Mouse (Mus musculus) kidney, embryonic 15.5 days (tissue): ENCODE measurements around the gene 1700010B08Rik. TPM values are rescaled to one million over a fixed set of nuclear protein-coding genes. Genes with fewer than 3 reads are reported as not detected.

Experiments used
- ATAC-seq: fragments of 200-750 bp; cut with Nextera tagmentation; replicated peaks from 2 replicates; pipeline ENCODE4 v1.8.0; 2017; ENCODE audit warnings: moderate TSS enrichment; ENCODE audit not compliant: low FRiP score
- H3K27ac ChIP-seq: fragments of 300-500 bp; sonication (generic); 2 replicates; pipeline ENCODE4 v1.5.1; 2015; ENCODE audit warnings: mild to moderate bottlenecking, inconsistent platforms
- H3K27me3 ChIP-seq: fragments of 300-500 bp; sonication (generic); 2 replicates; pipeline ENCODE4 v1.6.1; 2015; ENCODE audit warnings: inconsistent platforms
- H3K36me3 ChIP-seq: fragments of 300-500 bp; sonication (generic); 2 replicates; pipeline ENCODE4 v1.6.1; 2015; ENCODE audit warnings: inconsistent platforms
- H3K4me1 ChIP-seq: fragments of 300-500 bp; sonication (generic); 2 replicates; pipeline ENCODE4 v1.6.1; 2015; ENCODE audit warnings: inconsistent platforms
- H3K4me2 ChIP-seq: fragments of 300-500 bp; sonication (generic); 2 replicates; pipeline ENCODE4 v1.6.1; 2015; ENCODE audit warnings: moderate library complexity, mild to moderate bottlenecking, inconsistent platforms
- H3K4me3 ChIP-seq: fragments of 300-500 bp; sonication (generic); replicated peaks from 2 replicates; pipeline ENCODE4 v1.5.1; 2015; ENCODE audit warnings: mild to moderate bottlenecking, inconsistent platforms
- H3K9ac ChIP-seq: fragments of 300-500 bp; sonication (generic); 2 replicates; pipeline ENCODE4 v1.6.1; 2015; ENCODE audit warnings: mild to moderate bottlenecking, inconsistent platforms
- H3K9me3 ChIP-seq: fragments of 300-500 bp; sonication (generic); replicated peaks from 2 replicates; pipeline ENCODE4 v1.6.1; 2016; ENCODE audit warnings: inconsistent platforms
- WGBS: fragments of 180-500 bp; shearing (Covaris S2); methylation state at CpG from one replicate; pipeline ENCODE4 v1.1.7; 2015; ENCODE audit warnings: mixed read lengths; 5-methylcytosine and 5-hydroxymethylcytosine counted together
- polyA plus RNA-seq: library from polyadenylated mRNA; unstranded; fragments of >200 nt; fragmentation: Nextera tagmentation; extraction: Ambion mirVana; gene quantifications from 2 replicates; pipeline ENCODE4 v1.2.1, GENCODE M21; 2015

The 1700010B08Rik gene
- polyA plus RNA-seq, 1 experiment from 2014 or later: not detected

DNA sequence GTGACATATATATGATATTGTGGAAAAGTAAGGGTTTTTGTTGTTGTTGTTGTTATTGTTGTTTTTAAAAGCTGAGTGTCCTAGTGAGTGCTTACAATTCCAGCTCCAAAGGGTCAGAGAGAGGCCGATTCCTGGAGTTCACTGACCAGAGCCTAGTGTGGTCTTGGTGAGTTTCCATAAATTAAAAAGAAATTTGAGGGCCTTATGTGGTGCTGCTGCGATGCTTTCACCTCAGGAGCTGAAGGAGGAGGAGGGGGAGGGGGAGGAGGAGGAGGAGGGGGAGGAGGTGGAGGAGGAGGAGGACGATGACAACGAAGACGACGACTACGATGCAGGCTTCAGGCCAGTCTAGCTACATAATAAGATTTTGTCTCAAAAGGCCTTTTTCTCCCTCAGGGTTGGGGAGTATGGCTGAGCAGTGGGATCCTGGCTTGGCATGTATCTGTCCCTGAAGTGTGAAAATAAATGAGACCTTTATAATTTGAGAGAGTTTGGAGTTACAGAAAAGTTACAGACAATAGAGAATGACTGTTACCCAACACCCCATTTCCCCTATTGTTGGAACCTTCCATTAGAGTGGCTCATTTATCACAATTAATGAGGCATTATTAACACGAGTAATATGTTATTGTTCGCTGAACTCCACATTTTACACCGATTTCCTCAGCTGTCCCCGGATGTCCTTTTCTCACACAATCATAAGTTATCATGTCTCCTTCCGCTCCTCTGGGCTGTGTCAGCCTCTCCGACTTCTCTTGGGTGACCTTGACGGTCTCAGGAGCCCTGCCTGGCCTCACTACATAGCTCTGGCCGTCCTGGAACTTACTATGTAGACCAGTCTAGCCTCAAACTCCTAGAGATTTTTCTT lies 6.0 kb downstream of the 1700010B08Rik start:
- Histone ChIP-seq H3K4me3 (no peak overlapping the region), H3K9ac (no peak overlapping the region), H3K27ac (peak overlapping the region; percentile 29; the same call in 1 of the 2 replicates), H3K4me2 (no peak overlapping the region), H3K9me3 (no peaks in the 10 kb centered on the region), H3K4me1 (peaks cover 22% of the 10 kb centered on the region), H3K36me3 (no peaks in the 10 kb centered on the region), H3K27me3 (no peaks in the 10 kb centered on the region)
- ATAC-seq: peak; percentile 40
- WGBS: 30% methylated on average over 15 of the region's 15 CpGs

DNA sequence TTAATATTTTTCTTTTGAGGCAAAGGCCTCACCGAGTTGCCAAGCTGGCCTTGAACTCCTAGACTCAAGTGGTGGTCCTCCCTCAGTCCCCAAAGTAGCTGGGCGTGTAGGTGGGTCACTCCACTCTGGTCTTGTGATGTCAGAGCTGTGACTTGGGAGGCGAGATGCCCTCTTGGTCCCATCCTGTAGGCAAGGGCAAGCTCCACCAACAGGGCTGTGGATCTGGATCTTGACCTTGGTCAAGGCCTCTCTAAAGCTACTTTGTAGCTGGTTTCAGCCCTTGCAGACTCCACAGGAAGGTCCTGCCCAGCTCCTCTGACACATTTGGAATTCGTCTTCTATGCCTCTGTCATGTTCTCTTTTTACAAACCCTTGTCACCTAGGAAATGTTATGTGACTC lies 6.6 kb downstream of the 1700010B08Rik start:
- Histone ChIP-seq H3K9ac (no peak overlapping the region), H3K36me3 (no peaks in the 10 kb centered on the region), H3K27me3 (no peaks in the 10 kb centered on the region), H3K4me3 (no peak overlapping the region), H3K4me2 (no peak overlapping the region), H3K27ac (peak overlapping the region; percentile 29; the same call in 1 of the 2 replicates), H3K4me1 (peaks cover 28% of the 10 kb centered on the region), H3K9me3 (no peaks in the 10 kb centered on the region)
- 82% methylated on average over 4 of the region's 4 CpGs for WGBS
- no peak for ATAC-seq

DNA sequence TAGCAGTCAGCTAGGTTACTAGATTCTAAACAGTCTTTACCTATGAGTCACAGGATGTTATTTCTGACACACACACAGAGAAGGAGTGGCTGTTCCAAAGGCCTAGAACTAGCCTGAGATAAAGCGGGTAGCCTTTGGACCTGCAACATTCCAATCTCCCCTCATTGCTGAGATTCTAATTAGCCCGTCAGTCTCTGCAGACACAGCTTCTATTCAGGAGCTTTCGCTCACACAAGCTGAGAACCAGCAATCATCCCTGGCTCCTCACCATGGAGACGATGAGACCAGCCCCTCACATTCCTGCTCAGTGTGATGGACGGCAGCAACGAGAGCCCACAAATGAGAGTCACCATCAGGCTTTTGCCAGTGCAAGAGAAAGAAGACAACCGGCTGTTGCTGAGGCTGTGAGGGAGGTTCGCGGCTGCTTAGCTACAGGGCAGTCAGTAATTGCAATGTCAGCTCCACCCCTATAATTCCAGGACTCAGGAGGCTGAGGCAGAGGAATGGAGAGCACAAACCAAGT lies 11.3 kb downstream of the 1700010B08Rik start:
- H3K9me3 ChIP-seq: no peaks in the 10 kb centered on the region
- no peak for ATAC-seq
- no peak overlapping the region for H3K4me3 ChIP-seq
- 18% methylated on average over 9 of the region's 9 CpGs for WGBS
- H3K9ac ChIP-seq: no peak overlapping the region
- H3K4me2 ChIP-seq: no peak overlapping the region
- H3K27me3 ChIP-seq: 0 out of 2 replicates have a peak, but pooled peaks cover 6% of the 10 kb centered on the region
- no peak overlapping the region for H3K27ac ChIP-seq
- H3K4me1 ChIP-seq: peaks cover 24% of the 10 kb centered on the region
- H3K36me3 ChIP-seq: no peaks in the 10 kb centered on the region

DNA sequence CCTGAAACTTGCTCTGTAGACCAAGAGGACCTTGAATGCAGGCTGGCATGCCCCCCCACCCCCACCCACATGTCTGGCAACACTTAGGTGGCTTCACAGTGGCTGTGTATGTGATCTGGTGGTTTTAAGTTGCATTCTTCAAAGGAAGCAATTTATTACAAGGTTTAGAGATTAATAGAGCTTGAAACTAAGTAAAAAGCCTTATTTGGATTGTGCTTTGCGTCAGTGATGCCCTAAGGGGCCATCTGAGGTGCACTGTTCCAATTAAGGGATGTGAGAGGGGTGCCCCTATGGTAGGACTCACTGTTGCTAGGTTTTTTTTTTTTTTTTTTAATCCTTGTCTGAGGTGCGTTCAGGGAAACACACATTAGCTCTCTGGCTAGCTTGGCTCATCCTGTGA lies 15.2 kb downstream of the 1700010B08Rik start:
- WGBS: 32% methylated on average over 2 of the region's 2 CpGs
- H3K27ac ChIP-seq: peak overlapping the region; percentile 74
- peaks cover 40% of the 10 kb centered on the region for H3K4me1 ChIP-seq
- no peak overlapping the region for H3K9ac ChIP-seq
- ATAC-seq: peak; percentile 31
- no peak overlapping the region for H3K4me2 ChIP-seq
- no peak overlapping the region for H3K4me3 ChIP-seq
- H3K9me3 ChIP-seq: no peaks in the 10 kb centered on the region
- H3K36me3 ChIP-seq: peaks cover 7% of the 10 kb centered on the region; the same call in 1 of the 2 replicates
- 0 out of 2 replicates have a peak, but pooled peaks cover 6% of the 10 kb centered on the region for H3K27me3 ChIP-seq

DNA sequence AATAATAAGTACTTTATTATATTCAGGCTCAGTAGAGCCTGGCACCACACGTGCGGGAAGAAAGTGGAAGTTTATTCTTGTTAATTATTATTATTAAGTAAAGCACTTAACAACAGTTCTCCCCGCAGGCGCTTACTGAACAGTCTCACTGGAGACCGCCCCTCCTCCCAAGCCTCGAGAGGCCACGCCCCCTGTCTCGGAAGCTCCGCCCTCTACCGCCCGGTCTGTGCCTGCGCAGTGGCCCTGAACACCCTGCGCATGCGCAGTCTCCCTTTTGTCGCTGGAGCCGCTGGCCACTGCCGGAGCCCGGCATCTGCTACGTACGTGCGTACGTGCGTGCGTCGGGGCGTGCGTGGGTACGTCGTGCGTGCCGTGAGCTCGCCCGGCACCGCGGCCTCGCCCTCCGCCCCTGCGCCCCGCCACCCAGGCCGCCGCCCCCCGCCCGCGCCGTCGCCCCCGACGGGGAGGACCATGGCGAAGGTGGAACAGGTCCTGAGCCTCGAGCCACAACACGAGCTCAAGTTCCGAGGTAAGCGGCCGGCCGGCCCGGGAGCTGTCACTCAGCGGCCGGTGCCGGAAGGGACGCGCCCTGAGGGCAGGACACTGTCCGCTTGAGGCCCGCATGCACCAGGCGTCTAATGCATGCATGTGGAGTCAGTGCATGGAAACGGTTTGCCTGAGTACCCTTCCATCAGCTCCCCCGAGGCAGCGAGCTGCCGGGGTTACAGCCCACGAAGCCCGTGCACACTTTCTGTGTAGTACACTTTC lies 18.2 kb downstream of the 1700010B08Rik start, which contains the start of gene Vapb:
Gene Vapb, plus strand, starts transcription at position 290 of the 768 bp plus-strand sequence.
- under 1% methylated on average over 67 of the region's 70 CpGs for WGBS
- peak; percentile 97 for ATAC-seq
- no peaks in the 10 kb centered on the region for H3K9me3 ChIP-seq
- peak within 1 kb of the TSS; percentile 73 for H3K4me2 ChIP-seq
- peak within 1 kb of the TSS; percentile 72 for H3K9ac ChIP-seq
- no peaks in the 10 kb centered on the region for H3K27me3 ChIP-seq
- H3K4me1 ChIP-seq: peaks cover 51% of the 10 kb centered on the region
- peaks cover 16% of the 10 kb centered on the region for H3K36me3 ChIP-seq
- H3K4me3 ChIP-seq: peak within 1 kb of the TSS; percentile 72
- peak within 1 kb of the TSS; percentile 80 for H3K27ac ChIP-seq

DNA sequence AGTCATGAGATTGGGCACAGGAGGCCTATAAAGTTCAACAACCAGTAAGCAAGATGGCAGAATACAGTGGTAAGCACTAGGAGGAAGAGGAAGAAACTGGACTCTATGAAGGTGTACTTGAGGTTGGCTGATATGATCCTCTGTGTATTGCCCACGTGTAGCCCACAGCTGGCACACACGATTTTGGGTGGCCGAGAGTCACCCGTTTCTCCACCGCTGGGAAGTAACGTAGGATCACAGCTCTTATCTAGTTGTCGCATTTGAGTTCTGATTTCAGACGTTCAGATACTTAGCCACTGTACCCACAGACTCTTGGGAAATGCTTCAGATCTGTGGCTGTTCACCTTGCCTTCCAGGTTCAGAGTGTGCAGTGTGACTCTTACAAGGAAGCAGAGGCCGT lies 19.0 kb downstream of the 1700010B08Rik start:
- WGBS: 78% methylated on average over 9 of the region's 9 CpGs
- ATAC-seq: no peak

DNA sequence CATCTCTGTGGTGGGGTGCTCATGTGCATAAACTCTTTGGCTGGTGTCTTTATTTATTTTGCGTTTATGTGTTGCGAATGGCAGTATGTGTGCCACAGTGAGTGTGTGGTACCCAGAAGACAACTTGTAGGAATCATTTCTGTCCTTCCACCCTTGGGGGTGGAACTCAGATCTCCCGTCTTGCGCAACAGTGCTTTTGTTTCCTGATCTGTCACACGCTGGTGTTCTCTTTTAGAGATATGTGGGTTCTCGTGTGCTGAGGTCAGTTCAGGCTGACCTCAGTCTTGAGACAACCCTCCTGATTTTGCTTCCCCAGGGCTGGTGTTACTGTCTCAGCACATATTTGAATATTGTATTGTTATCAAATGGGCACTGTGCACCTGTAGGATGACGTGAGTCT lies 19.9 kb downstream of the 1700010B08Rik start:
- H3K36me3 ChIP-seq: peaks cover 16% of the 10 kb centered on the region
- H3K9ac ChIP-seq: no peak overlapping the region
- H3K4me1 ChIP-seq: peaks cover 60% of the 10 kb centered on the region
- WGBS: 88% methylated on average over 7 of the region's 7 CpGs
- no peak overlapping the region for H3K4me3 ChIP-seq
- no peaks in the 10 kb centered on the region for H3K27me3 ChIP-seq
- H3K4me2 ChIP-seq: peak overlapping the region; percentile 73; the same call in 1 of the 2 replicates
- ATAC-seq: no peak
- H3K27ac ChIP-seq: no peak overlapping the region
- no peaks in the 10 kb centered on the region for H3K9me3 ChIP-seq

More for the DNA sequence above, 19.0 kb downstream of the 1700010B08Rik start:
- Histone ChIP-seq H3K9ac (peak overlapping the region; percentile 72), H3K4me1 (peaks cover 58% of the 10 kb centered on the region), H3K36me3 (peaks cover 16% of the 10 kb centered on the region), H3K27ac (no peak overlapping the region), H3K4me3 (peak overlapping the region; percentile 72), H3K9me3 (no peaks in the 10 kb centered on the region), H3K27me3 (no peaks in the 10 kb centered on the region), H3K4me2 (peak overlapping the region; percentile 73)

DNA sequence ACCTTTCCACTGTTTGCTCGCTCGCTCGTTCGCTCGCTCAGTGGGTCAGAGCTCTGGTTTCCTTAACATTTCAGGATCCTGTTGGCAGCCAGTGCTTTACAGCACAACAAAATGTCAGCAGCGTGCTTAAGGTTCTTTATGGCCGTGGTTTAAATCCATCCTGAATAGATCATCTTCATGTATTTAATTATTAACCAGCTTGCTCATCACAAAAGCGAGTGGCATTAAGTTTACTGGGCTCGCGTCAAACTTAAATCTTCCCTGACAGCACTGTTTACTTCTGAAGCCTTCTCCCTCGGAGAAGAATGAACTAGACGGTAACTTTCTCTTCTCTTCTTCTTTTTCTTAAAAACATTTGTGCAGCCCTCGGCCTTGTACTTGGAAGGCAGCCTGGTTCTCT lies 22.9 kb downstream of the 1700010B08Rik start:
- Histone ChIP-seq H3K36me3 (peaks cover 19% of the 10 kb centered on the region), H3K9me3 (no peaks in the 10 kb centered on the region), H3K4me2 (no peak overlapping the region), H3K4me3 (no peak overlapping the region), H3K27me3 (no peaks in the 10 kb centered on the region), H3K4me1 (peaks cover 54% of the 10 kb centered on the region), H3K9ac (no peak overlapping the region), H3K27ac (peak overlapping the region; percentile 59)
- no peak for ATAC-seq
- WGBS: 62% methylated on average over 13 of the region's 13 CpGs

DNA sequence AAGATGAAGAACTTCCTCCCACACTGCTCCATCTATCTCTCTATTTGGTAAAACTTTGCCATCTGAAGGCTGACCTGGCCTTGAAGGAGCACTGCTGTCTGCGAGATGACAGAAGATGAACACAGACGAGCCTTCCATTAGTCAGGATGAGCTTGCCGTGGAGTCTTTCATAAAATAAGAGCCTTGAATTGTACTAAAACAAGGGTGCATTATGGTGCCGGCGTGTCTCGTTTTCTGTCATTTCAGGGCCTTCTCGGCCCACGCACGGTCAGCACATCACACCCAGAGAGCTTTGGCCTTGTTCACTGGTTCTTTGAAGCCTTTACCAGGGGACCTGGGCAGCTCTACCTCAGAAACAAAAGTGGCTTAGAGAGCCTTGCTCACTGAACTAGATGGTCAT lies 23.5 kb downstream of the 1700010B08Rik start:
- peaks cover 54% of the 10 kb centered on the region for H3K4me1 ChIP-seq
- no peak overlapping the region for H3K9ac ChIP-seq
- H3K27me3 ChIP-seq: no peaks in the 10 kb centered on the region
- no peak overlapping the region for H3K4me3 ChIP-seq
- ATAC-seq: no peak
- peak overlapping the region; percentile 1; the same call in 1 of the 2 replicates for H3K27ac ChIP-seq
- WGBS: 84% methylated on average over 9 of the region's 9 CpGs
- no peak overlapping the region for H3K4me2 ChIP-seq
- no peaks in the 10 kb centered on the region for H3K9me3 ChIP-seq
- H3K36me3 ChIP-seq: peaks cover 19% of the 10 kb centered on the region

DNA sequence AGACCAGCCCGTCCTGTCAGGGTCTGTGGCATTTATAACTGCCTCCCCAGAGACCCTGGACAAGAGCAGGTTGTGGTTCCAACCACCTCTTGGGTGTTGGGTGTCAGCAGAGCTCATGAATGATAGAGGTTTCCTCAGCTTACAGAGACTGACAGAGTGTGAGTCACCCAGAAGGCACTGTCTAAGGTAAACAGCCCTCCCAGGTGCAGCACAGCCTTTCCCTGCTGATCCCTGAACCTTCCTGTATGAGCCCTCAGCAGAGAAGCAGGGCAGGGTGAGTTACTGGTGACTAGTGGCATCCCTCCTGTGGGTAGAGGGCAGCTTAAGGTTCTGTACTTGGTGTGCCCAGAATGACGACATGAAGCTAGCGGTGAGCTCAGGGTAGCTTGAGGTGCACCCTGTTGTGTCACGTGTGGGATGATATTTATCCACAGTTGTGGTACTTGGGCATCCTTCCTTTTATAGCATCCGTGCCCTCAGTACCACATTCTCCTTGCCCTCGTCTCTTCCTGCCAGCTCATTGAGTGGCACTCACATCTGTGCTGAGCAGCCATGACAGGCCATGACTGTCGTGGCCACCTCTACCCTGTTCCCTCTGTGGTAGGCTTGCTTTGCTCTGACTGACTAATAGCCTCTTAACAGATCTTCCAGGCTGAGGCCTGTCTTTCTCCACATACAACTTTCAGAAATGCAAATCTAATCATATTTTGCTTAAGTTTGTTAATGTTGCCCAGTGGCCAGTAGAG lies 25.0 kb downstream of the 1700010B08Rik start:
- Histone ChIP-seq H3K9me3 (no peaks in the 10 kb centered on the region), H3K36me3 (peaks cover 14% of the 10 kb centered on the region), H3K27me3 (no peaks in the 10 kb centered on the region), H3K4me3 (no peak overlapping the region), H3K4me2 (no peak overlapping the region), H3K4me1 (peaks cover 39% of the 10 kb centered on the region), H3K27ac (no peak overlapping the region), H3K9ac (no peak overlapping the region)
- WGBS: 78% methylated on average over 7 of the region's 7 CpGs
- 0 out of 2 replicates have a peak, but pooled peaks have one; percentile 20 for ATAC-seq

DNA sequence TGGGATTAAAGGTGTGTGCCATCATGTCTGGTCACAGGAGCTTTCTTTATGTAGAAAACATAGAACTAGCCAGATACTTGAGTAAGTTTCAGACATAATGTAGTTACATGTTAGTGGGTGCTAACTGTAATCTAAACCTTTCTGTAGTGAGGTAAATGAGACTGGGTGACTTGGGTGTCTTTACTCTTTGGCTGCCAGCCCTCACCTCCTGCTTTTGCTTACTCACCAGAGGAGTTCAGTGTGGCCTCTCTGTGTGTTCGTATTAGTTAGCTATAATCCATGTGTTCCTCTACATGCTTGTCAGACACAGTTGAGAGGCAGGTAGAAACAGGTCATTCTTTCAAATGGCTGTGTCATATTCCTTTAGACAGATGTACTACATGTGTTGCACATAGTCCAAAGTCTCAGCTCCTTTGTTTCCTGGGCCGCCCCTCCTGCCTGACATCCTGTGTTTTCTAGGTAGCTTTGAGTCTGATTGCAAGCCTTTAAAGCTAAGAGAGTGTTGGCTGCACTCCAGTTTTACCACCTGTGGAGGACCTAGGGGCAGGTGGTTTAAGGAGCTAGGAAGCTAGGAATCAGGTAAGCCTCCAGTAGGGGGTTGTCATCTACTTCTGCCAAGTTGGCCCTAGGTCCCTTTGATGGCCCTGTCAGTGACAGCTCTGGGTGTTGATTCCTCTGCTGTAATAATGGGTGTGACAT lies 29.9 kb downstream of the 1700010B08Rik start:
- Histone ChIP-seq H3K27me3 (no peaks in the 10 kb centered on the region), H3K27ac (no peak overlapping the region), H3K4me3 (no peak overlapping the region), H3K9ac (no peak overlapping the region), H3K36me3 (peaks cover 4% of the 10 kb centered on the region; the same call in 1 of the 2 replicates), H3K4me1 (peaks cover 4% of the 10 kb centered on the region; the same call in 1 of the 2 replicates), H3K4me2 (no peak overlapping the region), H3K9me3 (no peaks in the 10 kb centered on the region)
- WGBS: 84% methylated on average over 2 of the region's 2 CpGs
- 0 out of 2 replicates have a peak, but pooled peaks have one; percentile 15 for ATAC-seq
